Mouse (Mus musculus): ENCODE measurements at regions not wholly inside any gene's neighbourhood (a gene's known extent, or its start where the extent isn't known, plus 50 kb on each side); places are given as distances from the start of the nearest gene placed in this dataset.
A peak's percentile ranks its signal among the peaks of the same experiment; 100 is the strongest.
"Not testable (repeated sequence)": the region's sequence is repeated elsewhere in the genome, so short reads cannot be mapped to it uniquely, and the experiment has no call there.

- DNase-seq (ENCODE audit: low spot score in 2 of 2), result no peak
Observed at GRCm38 (mm10) chr5:16937840-16938239, 146.2 kb downstream of the Gm28710 start.

DNA sequence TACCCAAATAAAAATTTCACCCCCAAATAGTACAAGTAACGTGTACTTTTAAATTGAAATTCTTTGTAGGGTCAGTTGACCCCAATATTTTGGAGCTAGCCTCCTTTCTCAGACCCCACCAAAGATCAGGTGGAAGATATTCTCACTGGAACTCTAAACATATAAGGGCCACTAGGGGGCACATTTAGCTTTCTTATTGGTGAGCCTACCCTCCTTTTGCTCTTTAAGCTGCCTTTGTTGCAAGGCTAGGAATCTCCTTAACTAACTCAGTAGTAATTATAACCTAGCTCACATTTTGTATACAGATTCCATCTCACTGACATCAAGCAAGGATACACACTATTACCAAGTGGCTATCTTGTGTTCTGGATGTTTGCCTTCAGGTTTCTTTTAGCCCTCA lies 155.8 kb downstream of the Gm28710 start:
- no peak for DNase-seq (ENCODE audit: low spot score in 2 of 2)

DNA sequence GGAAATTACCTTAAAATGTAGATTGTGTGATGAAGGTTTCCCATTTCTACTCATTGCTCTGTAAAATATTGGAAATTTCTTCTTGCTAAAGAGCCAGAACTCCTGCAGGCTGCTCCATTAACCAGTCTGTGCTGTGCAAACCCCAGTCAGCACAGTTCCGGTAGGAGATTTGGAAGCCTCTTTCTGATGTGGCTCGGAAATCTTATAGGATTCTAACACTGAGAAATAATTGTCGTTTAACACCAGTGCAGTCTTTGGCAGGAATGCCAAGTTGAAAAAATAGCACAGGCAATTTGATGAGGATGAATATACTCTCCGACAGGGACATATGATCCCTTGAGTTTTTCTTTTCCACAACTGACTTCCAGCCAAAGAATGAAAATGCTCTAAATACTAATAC lies 176.1 kb downstream of the Gm28710 start:
- no peak for DNase-seq (ENCODE audit: low spot score in 2 of 2)

DNA sequence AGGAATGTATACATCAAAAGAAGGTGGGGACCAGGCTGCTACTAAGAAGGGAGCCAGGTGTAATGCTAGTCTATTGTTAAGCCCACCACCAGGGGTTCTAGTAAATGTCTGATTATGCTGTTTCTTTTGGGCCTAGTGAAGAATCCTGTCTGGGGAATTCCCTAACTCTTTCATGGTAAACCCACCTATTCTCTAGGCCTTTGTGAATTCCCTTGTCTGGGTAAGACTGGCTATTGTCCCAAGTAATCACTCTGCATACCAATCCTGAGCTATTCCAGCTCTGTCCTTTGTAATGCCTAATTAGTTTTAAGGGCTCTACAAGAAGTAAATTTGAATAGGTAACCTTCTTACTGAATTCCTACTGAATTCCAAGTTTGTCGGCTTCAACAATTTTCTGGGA lies 177.2 kb downstream of the Gm28710 start:
- not testable (repeated sequence) for DNase-seq (ENCODE audit: low spot score in 2 of 2)

- peak; percentile 4 to 10 for DNase-seq (ENCODE audit: low spot score in 2 of 2)
Observed at GRCm38 (mm10) chr5:16973206-16973896, 181.7 kb downstream of the Gm28710 start.

DNA sequence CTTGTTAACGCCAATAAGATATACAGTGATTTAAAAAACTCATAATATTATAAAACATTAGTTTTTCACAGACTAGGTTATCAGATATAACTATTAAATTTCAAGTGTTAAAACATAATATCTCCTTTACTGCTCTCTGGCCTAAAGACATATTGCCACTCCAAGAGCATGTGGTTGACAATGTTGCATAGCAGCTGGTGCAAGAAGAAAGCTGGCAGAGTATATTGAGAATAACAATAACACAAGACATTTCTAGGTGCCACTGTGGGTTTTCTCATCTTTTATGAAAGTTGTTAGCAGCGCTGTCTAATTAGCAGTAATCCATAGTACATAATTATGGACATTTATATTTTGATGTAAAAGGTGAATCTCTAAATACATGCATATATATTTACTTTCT lies 184.4 kb downstream of the Gm28710 start:
- no peak for DNase-seq (ENCODE audit: low spot score in 2 of 2)

DNA sequence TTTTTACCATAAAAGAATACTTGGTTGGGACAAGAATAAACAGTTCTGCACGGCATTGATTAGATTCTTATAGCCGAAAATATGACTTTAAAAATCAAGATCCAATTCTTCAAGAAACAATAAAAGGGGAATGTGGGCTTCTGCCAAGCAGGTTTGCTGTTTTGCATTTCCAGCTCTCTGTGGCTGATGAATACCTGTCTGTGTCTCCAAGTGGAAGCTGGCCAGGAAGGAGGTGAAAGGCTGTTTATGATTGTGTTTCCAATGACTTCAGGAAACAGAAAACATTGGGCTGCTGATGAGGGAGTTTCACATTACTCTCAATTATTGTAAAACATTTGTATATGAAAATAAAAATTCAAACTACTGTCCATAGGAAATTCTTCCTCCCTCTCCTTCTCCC lies 193.3 kb downstream of the Gm28710 start:
- no peak for DNase-seq (ENCODE audit: low spot score in 2 of 2)

DNA sequence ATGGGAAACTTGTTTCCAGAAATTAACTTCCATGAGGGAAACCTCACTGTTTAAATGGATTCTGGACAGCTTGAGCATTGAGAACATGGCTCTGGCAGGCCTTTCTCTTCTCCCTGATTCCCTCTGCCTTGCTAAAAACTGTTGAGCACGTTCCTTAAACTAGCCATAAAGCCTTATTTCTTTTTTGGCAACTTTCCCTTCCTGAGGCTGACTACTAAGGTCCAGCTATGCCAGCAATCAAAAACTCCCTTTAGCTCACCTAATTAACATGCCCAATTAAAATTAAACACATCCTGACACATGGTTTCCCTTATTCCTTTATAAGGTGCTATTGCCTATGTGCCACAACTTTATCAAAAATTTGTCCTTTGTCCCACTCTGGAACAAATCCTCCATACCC lies 199.9 kb downstream of the Gm28710 start:
- no peak for DNase-seq (ENCODE audit: low spot score in 2 of 2)

DNA sequence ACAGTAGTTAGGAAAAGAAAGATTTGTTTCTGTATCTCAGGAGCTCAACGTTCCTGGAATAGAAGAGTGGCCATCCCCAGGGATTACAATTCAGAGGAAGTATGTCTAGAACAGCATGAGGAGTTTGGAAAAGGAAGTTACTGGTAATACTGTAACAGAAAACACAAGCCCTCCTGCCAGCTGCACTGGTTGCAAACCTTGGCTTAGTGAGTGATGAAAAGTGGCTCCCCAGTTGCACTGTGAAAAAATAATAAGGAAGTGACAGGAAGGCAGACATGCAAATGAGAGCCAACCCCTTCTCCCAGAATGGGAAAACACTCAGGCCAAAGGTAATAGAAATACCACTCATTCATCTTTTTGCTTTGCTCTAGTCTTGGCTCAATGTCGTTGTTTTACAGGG lies 207.6 kb downstream of the Gm28710 start:
- no peak for DNase-seq (ENCODE audit: low spot score in 2 of 2)

GRCm38 (mm10) chr5:17006807-17007522 lies 215.4 kb downstream of the Gm28710 start:
- no peak for DNase-seq (ENCODE audit: low spot score in 2 of 2)

GRCm38 (mm10) chr5:17021636-17022035 lies 230.0 kb downstream of the Gm28710 start:
- DNase-seq (ENCODE audit: low spot score in 2 of 2), result no peak

DNA sequence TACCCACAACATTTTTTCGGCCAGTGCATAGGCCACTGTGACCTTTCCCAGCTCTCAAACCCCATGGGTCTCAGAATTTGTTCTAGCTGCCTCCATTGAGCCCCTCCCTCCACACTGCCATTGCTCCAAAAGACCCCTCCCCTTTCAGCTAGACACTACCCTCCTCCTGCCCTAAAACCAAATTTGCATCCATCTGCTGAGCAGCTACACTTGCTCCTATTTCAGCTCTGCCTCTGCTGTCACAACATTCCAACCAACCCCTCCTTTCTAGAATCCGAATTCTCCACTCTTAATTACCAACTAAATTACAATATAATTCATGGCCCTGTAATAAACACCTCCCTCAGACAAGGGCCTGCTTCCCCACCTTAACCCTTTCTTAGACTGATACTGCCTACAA lies 262.3 kb downstream of the Gm28710 start:
- DNase-seq (ENCODE audit: low spot score in 2 of 2), result no peak

- no peak for DNase-seq (ENCODE audit: low spot score in 2 of 2)
Observed at GRCm38 (mm10) chr5:17064565-17064964, 273.0 kb downstream of the Gm28710 start.

DNA sequence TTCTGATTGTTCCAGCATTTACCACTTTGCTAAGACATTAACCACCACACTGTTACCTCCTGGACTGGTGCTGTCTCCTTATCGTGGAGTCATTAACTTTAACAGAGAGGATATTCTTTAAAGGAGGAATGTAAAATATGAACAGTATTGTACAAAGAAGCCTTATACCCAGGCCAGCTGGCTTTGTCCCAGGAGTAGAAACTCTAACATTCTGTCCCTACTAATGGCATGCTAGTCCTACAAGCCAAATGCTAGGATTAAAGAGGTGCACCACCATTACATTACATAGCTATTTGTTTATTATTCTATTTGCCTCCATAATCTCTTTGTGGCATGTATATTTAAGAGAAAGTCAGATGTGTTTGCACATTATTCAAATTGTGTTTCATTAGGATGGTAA lies 288.8 kb downstream of the Gm28710 start:
- DNase-seq (ENCODE audit: low spot score in 2 of 2), result no peak

GRCm38 (mm10) chr5:17111556-17111955 lies 261.4 kb upstream of the Speer4f2 start:
- no peak for DNase-seq (ENCODE audit: low spot score in 2 of 2)

DNA sequence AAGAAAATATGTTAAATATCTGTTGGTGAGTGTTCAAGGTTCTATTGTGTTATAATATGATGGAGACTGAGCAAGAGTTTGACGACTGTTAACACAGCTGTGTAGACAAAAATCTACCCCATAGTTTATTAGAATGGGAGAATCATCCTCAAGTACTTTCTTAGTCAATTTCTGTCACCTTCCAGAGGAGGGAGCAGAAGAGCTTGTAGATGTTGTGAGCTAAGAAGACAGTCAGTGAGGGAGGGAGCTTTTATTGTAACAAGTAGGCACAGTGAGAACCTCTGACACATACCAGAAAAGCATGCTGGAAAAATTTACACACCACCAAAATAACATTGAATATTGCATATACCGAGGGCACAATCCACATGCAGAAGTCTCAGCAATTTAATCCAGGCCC lies 261.0 kb upstream of the Speer4f2 start:
- DNase-seq (ENCODE audit: low spot score in 2 of 2), result no peak

- no peak for DNase-seq (ENCODE audit: low spot score in 2 of 2)
Observed at GRCm38 (mm10) chr5:17115035-17115434, 257.9 kb upstream of the Speer4f2 start.

GRCm38 (mm10) chr5:17116072-17116471 lies 256.9 kb upstream of the Speer4f2 start:
- DNase-seq (ENCODE audit: low spot score in 2 of 2), result no peak

DNA sequence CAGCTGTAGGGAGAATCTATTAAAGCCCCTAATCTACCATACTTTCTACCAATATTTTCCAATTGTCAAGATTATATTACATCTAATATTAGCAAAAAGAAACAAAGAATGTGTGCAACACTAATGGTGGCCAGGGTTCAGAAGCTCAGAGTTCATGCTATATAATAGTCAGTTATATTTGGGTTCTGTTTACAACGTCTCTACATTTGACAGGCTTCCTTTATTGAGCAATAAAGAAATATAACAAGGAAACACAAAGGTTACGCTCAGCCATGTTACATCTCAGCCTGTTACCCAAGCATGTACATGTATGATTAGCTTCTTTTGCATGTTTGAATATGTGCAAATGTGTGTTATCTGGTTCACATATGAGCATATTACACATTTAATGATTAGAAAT lies 247.7 kb upstream of the Speer4f2 start:
- no peak for DNase-seq (ENCODE audit: low spot score in 2 of 2)

- no peak for DNase-seq (ENCODE audit: low spot score in 2 of 2)
Observed at GRCm38 (mm10) chr5:17127501-17127900, 245.5 kb upstream of the Speer4f2 start.

DNA sequence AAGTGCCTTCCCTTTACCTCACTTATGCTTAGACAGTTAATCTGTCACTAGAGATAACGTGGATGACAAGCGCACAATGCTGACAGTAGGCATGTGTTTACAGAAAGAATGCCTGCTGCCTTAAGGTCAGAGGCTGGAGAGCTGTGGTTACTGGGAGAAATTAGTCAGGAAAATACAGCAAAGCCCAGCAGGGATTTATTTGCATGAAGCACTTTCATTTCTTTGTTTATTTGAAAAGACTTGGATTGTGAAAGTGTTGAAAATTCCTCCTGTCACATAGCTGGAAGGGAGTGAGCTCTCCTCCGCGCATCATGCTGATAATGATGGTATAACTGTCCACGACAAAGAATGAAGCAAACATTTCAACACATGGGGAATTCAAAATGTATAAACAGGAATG lies 237.5 kb upstream of the Speer4f2 start:
- no peak for DNase-seq (ENCODE audit: low spot score in 2 of 2)

DNA sequence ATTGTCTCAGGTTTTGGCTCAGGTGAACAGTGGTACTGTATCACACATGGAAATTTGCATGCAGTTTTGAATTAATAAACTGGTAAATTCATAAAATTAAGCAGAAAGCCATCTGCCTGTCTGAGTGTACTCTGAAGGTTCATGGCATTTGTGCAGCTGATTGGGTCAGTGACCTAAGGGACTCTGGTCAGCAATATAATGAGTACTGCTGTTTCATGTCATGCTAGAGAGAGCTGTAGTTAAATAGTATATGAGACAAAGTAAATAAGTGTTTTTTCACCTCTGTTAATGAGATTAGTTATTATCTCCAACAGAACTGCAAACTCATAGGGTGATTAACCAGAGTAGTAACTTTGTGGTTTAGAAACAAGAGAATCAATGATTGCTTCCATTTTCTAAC lies 231.4 kb upstream of the Speer4f2 start:
- DNase-seq (ENCODE audit: low spot score in 2 of 2), result no peak

DNA sequence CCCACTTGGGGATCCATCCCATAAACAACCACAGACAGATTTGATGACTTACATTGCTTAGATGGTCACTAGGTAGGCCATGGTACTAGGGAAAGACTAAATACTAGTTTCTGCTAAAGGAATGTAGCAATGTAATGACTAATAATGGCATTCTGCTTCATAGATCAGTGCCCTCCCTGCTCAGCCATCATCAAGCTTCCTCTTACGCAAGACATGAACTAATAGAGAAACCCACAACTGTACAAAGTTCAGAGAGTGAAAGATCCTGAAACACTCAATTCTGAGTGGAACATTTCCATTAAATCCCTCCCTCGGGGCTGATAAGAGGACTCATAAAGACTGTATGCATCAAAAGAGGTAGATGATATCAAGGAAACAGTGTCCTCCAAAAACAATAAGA lies 198.4 kb upstream of the Speer4f2 start:
- DNase-seq (ENCODE audit: low spot score in 2 of 2), result no peak

DNA sequence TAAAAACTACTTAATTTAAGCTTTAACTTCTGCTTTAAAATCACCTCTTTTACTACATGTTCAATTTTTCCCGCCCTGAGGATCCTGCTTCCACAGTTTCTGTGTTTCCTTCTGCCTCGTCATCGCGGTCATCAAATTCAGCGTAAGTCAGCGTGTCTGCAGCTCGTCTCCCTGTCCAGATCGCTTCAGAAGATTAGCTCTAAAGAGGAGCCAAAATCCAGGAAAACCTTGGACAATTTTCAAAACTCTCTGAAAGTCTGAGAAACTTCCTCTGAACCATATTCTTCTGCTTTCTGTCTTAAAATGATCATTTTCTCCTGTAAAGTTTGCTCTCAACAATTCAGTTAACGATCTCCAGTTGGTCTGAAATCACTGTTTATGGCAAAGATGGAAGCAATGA lies 196.2 kb upstream of the Speer4f2 start:
- DNase-seq (ENCODE audit: low spot score in 2 of 2), result no peak

Data from spleen, postnatal 36 days (tissue).